Mouse (Mus musculus): ENCODE measurements around the gene Rps6ka1.
"Not testable (repeated sequence)": the region's sequence is repeated elsewhere in the genome, so short reads cannot be mapped to it uniquely, and the experiment has no call there.

The Rps6ka1 gene

GRCm38 (mm10) chr4:133887672-133888453, at the start of gene Rps6ka1:
TSS of gene Rps6ka1 (minus strand) at chr4:133887797.
- DNase-seq, result peak; percentile 87

- DNase-seq, result no peak
Observed at GRCm38 (mm10) chr4:133931785-133932184, 44.2 kb upstream of the Rps6ka1 start.

DNA sequence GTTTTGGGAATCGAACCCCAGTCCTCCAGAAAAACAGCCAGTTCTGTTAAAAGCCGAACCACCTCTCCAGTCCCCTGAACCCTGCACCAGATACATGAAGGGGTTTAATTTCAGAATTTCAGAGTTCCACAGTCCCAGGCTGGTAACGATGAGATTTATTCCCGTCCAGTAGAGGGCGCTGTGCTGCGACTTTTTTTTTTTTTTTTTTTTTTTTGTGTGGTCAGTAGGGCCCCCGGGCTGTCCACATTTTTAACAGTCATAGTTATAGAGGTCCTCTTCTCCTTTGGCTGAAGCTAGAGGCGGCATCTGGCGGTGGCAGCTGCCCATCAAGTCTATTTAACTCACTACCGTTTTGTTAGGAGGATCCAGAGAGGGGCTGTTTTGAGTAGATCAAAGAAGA, 43.8 kb upstream of the Rps6ka1 start:
- no peak for DNase-seq

DNA sequence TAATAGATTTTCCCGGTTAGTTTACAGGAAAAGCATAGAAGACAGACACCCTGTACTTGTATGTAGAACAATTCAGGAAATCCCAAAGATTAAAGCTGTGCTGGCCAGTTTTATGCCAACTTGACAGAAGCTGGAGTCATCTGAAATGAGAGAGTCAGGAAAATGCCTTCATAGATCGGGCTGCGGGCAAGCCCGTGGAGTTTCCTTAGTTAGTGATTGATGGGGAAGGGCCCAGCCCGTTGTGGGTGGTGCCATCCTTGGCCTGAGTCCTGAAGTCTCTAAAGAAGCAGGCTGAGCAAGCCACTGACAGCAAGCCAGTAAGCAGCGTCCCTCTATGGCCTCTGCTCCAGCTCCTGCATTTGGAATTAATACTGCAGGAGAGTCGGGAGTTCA, 41.7 kb upstream of the Rps6ka1 start:
- DNase-seq, result no peak

DNA sequence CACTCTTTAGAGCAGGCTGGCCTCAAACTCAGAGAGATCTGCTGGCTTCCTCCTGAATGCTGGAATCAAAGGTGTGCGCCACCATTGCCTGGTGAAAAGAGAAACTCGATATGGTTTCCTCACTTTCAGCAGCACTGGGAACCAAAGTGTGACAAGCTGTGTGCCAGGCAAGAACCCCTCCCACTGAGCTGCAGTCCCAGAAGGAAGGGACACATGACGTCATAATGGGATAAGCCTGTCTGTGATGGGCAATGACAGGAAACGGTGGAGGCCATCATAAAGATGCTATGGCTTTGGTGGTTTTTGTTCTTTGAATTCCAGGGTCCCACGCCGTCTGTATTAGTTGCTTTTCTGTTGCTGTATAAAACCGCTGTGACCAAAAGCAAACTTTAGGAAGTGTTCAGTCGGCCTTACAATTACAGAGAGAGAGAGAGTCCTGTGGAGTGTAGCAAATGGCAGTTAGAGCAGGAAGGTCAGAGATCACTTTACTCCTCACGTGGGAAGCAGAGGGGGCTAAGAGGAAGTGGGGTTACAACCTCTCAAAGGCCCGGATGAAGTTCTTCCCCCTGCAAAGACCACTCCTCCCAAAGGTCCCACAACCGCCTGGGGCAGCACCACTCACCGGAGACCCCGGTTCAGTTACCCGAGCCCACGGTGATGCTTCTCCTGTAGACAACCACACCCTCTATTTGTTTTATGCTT, 41.1 kb upstream of the Rps6ka1 start:
- no peak for DNase-seq

GRCm38 (mm10) chr4:133925204-133925603, 37.6 kb upstream of the Rps6ka1 start:
- no peak for DNase-seq

- DNase-seq, result no peak
Observed at GRCm38 (mm10) chr4:133923743-133924142, 36.1 kb upstream of the Rps6ka1 start.

DNA sequence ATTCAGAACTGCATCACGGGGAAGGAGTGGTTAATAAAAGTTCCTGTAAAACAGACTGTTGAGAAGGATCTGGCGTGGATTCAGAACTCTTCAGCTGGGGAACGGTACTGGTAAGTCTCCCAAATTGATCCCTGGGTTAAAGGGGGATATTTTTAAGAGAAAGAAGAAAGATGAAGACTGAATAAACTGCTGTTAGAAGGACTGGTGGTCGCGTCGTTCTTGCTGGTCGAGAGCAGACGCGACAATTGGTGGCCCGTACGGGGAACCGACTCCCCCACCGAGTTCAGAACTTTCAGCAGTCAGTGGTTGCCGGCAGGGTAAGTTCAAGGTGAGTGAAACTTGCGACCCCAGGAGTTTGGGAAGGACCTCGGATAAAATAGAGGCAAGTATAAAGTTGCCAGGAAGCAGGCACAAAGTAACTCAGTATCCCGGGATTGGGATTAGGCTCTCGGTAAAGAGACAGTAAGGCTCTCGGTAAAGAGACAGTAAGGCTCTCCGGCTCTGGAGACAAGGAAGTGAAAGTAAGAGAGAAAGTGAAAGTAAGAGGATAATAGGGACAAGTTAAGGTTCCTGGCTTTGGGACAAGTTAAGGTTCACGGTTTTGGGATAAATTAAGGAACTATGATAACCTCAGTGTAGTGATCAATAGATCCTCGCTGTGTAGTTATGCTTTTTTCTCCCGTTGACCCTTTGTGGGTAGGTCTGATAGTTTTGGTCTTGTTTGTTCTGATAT, 30.7 kb upstream of the Rps6ka1 start:
- DNase-seq, result not testable (repeated sequence)

GRCm38 (mm10) chr4:133911983-133912382, 24.4 kb upstream of the Rps6ka1 start:
- no peak for DNase-seq

DNA sequence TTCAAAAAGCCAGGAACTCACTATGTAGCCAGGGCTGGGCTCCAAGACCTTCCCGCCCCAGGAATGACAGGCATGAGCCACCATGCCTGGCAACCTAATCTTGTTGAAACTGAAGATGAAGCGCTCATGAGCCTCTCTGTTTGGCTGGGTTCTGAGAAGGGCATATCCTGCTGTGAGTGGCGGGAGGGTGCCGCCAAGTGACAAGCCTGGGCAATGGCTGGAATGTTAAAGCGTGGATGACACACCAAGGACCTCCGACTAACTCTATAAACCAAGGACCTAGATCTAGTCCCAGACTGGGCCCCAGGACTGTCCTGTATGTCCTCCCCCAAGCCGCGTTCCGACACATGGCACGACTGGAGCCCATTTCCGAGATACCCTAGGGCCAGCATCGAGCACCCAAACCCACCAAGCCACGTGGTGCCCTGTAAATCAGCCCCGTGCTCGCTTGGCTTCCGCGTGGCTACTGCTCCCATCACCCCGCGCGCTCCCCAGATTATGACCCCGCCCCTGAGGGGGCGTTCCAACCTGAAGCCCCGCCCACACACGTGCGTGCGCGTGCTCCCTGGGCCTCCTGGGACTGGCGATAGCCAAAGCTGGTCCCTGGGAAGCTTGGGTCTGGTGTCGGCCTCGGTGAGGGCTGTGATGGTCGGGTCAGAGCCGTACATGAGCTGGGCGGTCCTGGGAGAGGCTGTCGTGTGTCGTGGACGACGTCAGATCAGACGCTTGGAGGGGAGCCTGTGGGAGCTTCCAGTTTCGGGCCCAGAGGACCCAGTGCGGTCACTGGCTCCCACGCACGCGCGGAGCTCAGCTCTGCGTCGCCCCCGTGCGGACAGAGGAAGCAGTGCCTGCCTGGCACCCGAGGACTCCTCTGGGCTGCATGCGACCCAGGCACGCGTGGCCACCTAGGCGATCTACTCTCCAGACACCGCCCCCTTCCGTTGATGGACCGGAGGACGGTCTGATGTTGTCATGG, 22.9 kb upstream of the Rps6ka1 start:
- DNase-seq, result peak; percentile 98

GRCm38 (mm10) chr4:133908051-133908450, 20.5 kb upstream of the Rps6ka1 start:
- no peak for DNase-seq

GRCm38 (mm10) chr4:133907086-133907485, 19.5 kb upstream of the Rps6ka1 start:
- no peak for DNase-seq

DNA sequence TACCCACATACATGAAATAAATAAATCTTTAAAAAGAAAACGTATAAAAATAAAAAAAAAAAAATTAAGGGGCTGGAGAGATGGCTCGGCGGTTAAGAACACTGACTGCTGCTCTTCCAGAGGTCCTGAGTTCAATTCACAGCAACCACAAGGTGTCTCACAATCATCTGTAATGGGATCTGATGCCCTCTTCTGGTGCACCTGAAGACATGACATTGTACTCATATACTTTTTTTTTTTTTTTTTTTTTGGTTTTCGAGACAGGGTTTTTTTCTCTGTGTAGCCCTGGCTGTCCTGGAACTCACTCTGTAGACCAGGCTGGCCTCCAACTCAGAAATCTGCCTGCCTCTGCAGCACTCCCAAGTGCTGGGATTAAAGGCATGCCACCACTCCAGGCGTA, 18.7 kb upstream of the Rps6ka1 start:
- not testable (repeated sequence) for DNase-seq

GRCm38 (mm10) chr4:133905167-133905566, 17.6 kb upstream of the Rps6ka1 start:
- no peak for DNase-seq

DNA sequence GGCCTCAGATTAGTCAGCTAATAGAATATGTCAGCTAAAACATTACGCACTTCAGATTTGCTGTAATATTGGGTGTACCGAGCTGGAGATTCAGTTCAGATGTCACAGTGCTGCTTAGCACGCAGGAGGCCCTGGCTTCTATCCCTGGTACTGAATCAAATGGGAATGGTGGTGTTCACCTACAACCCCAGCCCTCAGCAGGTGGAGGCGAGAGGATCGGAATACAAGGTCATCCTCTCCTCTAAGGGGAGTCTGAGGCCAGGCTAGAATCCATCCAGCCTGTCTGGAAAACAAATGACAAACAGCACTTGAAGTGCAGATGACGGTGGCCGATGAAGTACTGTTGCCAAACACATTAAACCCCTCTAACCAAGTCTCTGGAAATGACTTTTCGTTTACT, 16.7 kb upstream of the Rps6ka1 start:
- DNase-seq, result no peak

DNA sequence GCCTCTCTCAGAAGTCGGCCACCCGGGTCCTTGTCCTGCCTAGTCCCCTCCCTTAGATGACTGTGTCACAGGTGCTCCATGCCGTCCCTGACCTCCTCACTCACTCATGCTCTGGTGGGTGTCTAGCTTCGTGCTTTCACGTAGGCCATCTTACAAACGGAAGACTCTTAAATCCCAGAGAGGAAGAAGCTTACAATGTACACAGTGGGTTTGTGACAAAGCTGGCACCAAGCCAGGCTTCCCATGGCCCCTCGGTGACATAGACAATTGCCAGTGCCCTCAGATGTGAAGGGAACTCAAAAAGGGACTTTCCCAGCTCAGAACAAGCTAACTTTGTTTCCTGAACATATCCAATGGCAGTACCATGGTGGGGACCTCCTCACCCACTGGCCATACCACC, 15.8 kb upstream of the Rps6ka1 start:
- no peak for DNase-seq

- no peak for DNase-seq
Observed at GRCm38 (mm10) chr4:133902510-133902909, 14.9 kb upstream of the Rps6ka1 start.

GRCm38 (mm10) chr4:133900887-133901286, 13.3 kb upstream of the Rps6ka1 start:
- no peak for DNase-seq

GRCm38 (mm10) chr4:133900352-133900751, 12.8 kb upstream of the Rps6ka1 start:
- DNase-seq, result peak; percentile 5

DNA sequence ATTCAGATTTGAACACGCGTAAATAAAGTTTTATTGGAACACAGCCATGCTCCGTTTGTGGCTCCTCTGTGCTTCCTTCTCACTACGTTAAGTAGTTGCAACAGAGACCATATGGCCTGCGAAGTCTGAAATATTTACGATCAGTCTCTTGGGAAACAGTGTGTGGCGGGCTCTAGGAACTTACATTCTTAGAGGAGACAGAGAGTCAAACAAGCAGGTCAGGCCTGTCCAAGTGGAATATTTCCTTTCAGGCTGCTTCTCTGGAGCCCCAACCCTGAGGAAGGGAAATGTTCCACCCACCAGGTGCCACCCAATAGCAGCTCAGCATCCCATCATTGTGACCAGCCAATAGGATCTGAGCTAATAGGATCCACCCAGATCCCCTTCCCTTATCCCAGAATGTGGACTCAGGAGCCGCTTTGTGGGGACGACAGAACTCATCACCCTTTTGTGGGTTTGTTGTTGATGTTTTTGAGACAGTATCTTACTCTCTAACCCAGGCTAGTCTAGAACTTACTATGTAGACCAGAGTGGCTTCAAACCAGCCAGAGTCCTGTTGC, 11.7 kb upstream of the Rps6ka1 start:
- peak; percentile 13 for DNase-seq

GRCm38 (mm10) chr4:133898151-133898550, 10.6 kb upstream of the Rps6ka1 start:
- DNase-seq, result peak; percentile 67

DNA sequence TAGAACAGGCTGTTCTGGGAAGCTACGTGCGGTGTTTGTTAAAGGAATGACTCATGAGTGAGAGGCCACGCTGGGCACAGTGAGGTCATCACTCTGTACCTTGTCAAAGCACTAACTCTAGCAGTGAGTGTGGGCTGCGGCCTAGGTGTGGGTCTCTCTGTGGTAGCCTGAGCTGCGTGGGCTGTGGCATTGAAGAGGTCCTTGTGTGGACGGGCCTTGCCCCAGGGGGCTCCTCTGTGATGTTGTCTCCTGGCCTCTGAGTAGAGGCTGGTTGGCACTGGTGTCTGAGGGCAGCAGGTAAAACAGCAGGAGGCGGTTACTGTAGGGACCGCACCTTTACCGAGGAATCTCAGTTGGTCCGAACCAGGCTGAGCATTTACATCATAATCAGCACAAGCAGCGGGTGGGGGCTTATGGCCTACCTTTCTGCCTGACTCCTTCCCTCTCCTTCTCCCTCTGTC, 9.9 kb upstream of the Rps6ka1 start:
- peak; percentile 75 for DNase-seq

All from cerebellum, adult 9-11 months (tissue).